Mouse (Mus musculus) heart, postnatal 0 days (tissue): ENCODE results near the gene Elmo2.

Experiments used
- CTCF ChIP-seq: IDR thresholded peaks from 2 replicates; pipeline ENCODE4 v1.5.1; 2016; ENCODE audit warnings: antibody characterized with exemption, control low read depth, low read depth
- EP300 ChIP-seq: IDR thresholded peaks from 2 replicates; pipeline ENCODE4 v1.6.1; 2016; ENCODE audit warnings: antibody characterized with exemption, low read depth

DNA sequence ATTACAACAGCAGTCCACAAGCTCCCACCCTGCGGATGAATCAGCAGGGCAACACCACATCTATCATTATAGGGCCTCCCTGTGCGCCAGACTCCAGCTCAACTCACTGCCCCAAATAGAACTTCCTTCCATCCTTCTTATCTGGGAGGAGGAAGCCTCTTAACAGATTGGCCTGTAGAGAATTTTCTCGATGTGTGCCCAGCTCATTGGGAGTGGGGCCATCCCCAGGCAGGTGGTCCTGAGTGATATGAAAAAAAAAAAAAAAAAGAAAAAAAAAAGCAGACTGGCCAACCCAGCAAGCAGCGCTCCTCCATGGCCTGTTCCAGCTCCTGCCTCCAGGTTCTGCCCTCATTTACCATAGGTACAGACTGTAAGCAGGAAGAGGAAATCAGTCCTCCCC lies 49.7 kb upstream of the Elmo2 start:
- no peak for TF ChIP-seq CTCF
- no peak for TF ChIP-seq EP300
